Mouse (Mus musculus) testis, adult 2 months (tissue): ENCODE results near the gene Bin2. TPM values are rescaled to one million over a fixed set of nuclear protein-coding genes. Genes with fewer than 3 reads are reported as not detected.

Source experiments
- H3K27ac ChIP-seq: fragments of 200-500 bp; 2 replicates; pipeline ENCODE4 v1.5.1; 2012; ENCODE audit warnings: low read depth, low read length; ENCODE audit not compliant: control insufficient read depth, insufficient read depth
- H3K27me3 ChIP-seq: fragments of 200-500 bp; 2 replicates; pipeline ENCODE4 v1.6.1; 2012; ENCODE audit warnings: mild to moderate bottlenecking, low read length, moderate library complexity; ENCODE audit not compliant: control insufficient read depth, insufficient read depth
- H3K36me3 ChIP-seq: fragments of 200-500 bp; 2 replicates; pipeline ENCODE4 v1.6.1; 2012; ENCODE audit warnings: mild to moderate bottlenecking, low read length; ENCODE audit not compliant: control insufficient read depth, insufficient read depth
- H3K4me1 ChIP-seq: fragments of 200-500 bp; 2 replicates; pipeline ENCODE4 v1.6.1; 2012; ENCODE audit warnings: low read length; ENCODE audit not compliant: control insufficient read depth, insufficient read depth
- H3K4me3 ChIP-seq: fragments of 200-500 bp; 2 replicates; pipeline ENCODE4 v1.5.1; 2012; ENCODE audit warnings: low read depth, mild to moderate bottlenecking, low read length, moderate library complexity, mixed read lengths; ENCODE audit not compliant: control insufficient read depth
- CTCF ChIP-seq: fragments of 200-500 bp; IDR thresholded peaks from 2 replicates; pipeline ENCODE4 v1.5.1; 2012; ENCODE audit warnings: low read depth, mild to moderate bottlenecking, inconsistent platforms, low read length, moderate library complexity; ENCODE audit not compliant: control insufficient read depth, insufficient read depth, insufficient replicate concordance
- POLR2A ChIP-seq: fragments of 200-500 bp; IDR thresholded peaks from 2 replicates; pipeline ENCODE4 v1.6.1; 2012; ENCODE audit warnings: low read depth, mild to moderate bottlenecking, inconsistent platforms, low read length, moderate library complexity; ENCODE audit not compliant: control insufficient read depth
- polyA plus RNA-seq: library from polyadenylated mRNA; depleted of rRNA; stranded (reverse); fragments of >200 nt; gene quantifications from 2 replicates; pipeline ENCODE4 v1.2.3, GENCODE M21; 2012

Gene Bin2
- polyA plus RNA-seq, 1 experiment = 19.7 TPM

- H3K4me1 ChIP-seq = peaks cover 4% of the 10 kb centered on the region
- TF ChIP-seq POLR2A (no peak), CTCF (no peak)
- no peaks in the 10 kb centered on the region for H3K27me3 ChIP-seq
- no peak overlapping the region for H3K27ac ChIP-seq
- no peak overlapping the region for H3K4me3 ChIP-seq
- no peaks in the 10 kb centered on the region for H3K36me3 ChIP-seq
Measured at GRCm38 (mm10) chr15:100674566-100674965, 5.2 kb upstream of the Bin2 start.

GRCm38 (mm10) chr15:100673585-100674391, 4.4 kb upstream of the Bin2 start:
- Histone ChIP-seq H3K4me3 (no peak overlapping the region), H3K27ac (no peak overlapping the region), H3K27me3 (no peaks in the 10 kb centered on the region), H3K4me1 (peaks cover 7% of the 10 kb centered on the region), H3K36me3 (no peaks in the 10 kb centered on the region)
- TF ChIP-seq CTCF = no peak
- TF ChIP-seq POLR2A = no peak

GRCm38 (mm10) chr15:100670833-100671232, 1.5 kb upstream of the Bin2 start:
- Histone ChIP-seq H3K27me3 (no peaks in the 10 kb centered on the region), H3K36me3 (no peaks in the 10 kb centered on the region), H3K27ac (no peak overlapping the region), H3K4me3 (no peak overlapping the region), H3K4me1 (peaks cover 10% of the 10 kb centered on the region)
- no peak for TF ChIP-seq CTCF

- H3K4me1 ChIP-seq = peaks cover 10% of the 10 kb centered on the region
- no peak overlapping the region for H3K27ac ChIP-seq
- TF ChIP-seq POLR2A = no peak
- TF ChIP-seq CTCF = no peak
- no peaks in the 10 kb centered on the region for H3K36me3 ChIP-seq
- H3K27me3 ChIP-seq = no peaks in the 10 kb centered on the region
- peak overlapping the region; percentile 92 for H3K4me3 ChIP-seq
Measured at GRCm38 (mm10) chr15:100670004-100670403, 651 bp upstream of the Bin2 start.

GRCm38 (mm10) chr15:100667871-100668545, 1.3 kb downstream of the Bin2 start:
- Histone ChIP-seq H3K4me1 (peaks cover 10% of the 10 kb centered on the region), H3K36me3 (no peaks in the 10 kb centered on the region), H3K27me3 (no peaks in the 10 kb centered on the region), H3K4me3 (peak overlapping the region; percentile 34; the same call in 1 of the 2 replicates), H3K27ac (no peak overlapping the region)
- no peak for TF ChIP-seq POLR2A
- no peak for TF ChIP-seq CTCF

- H3K4me3 ChIP-seq = no peak overlapping the region
- no peak overlapping the region for H3K27ac ChIP-seq
- no peaks in the 10 kb centered on the region for H3K36me3 ChIP-seq
- no peaks in the 10 kb centered on the region for H3K27me3 ChIP-seq
- H3K4me1 ChIP-seq = peaks cover 10% of the 10 kb centered on the region
- TF ChIP-seq CTCF (no peak), POLR2A (no peak)
Measured at GRCm38 (mm10) chr15:100667420-100667819, 1.9 kb downstream of the Bin2 start.

GRCm38 (mm10) chr15:100666851-100667250, 2.5 kb downstream of the Bin2 start:
- H3K4me1 ChIP-seq = peaks cover 10% of the 10 kb centered on the region
- no peak overlapping the region for H3K4me3 ChIP-seq
- no peak overlapping the region for H3K27ac ChIP-seq
- no peaks in the 10 kb centered on the region for H3K36me3 ChIP-seq
- H3K27me3 ChIP-seq = no peaks in the 10 kb centered on the region
- TF ChIP-seq POLR2A (no peak), CTCF (no peak)
